Mouse (Mus musculus): ENCODE measurements at regions not wholly inside any gene's neighbourhood (a gene's known extent, or its start where the extent isn't known, plus 50 kb on each side); places are given as distances from the start of the nearest gene placed in this dataset.
"Not testable (repeated sequence)": the region's sequence is repeated elsewhere in the genome, so short reads cannot be mapped to it uniquely, and the experiment has no call there.

- Histone ChIP-seq H3K27ac (ENCODE audit: insufficient read depth, low read length) (no peak overlapping the region), H3K4me1 (ENCODE audit: control insufficient read depth, insufficient read depth, low read length) (peaks cover 2% of the 10 kb centered on the region; the same call in 1 of the 2 replicates), H3K27me3 (ENCODE audit: control insufficient read depth, insufficient read depth, low read length) (no peaks in the 10 kb centered on the region), H3K4me3 (replicated peaks; ENCODE audit: insufficient read depth, low read depth, low read length) (no peak overlapping the region)
- DNase-seq = peak; percentile 5 to 17
- 9% methylated on average over 3 of the region's 3 CpGs for WGBS
- no peak for TF ChIP-seq CTCF (IDR thresholded peaks at IDR 0.05; ENCODE audit: borderline replicate concordance, insufficient read depth, low read depth, low read length)
- no peak for TF ChIP-seq POLR2A (IDR thresholded peaks at IDR 0.05; ENCODE audit: borderline replicate concordance, insufficient read depth, low read length)
Measured at GRCm38 (mm10) chr12:61989471-61989870, 466.5 kb downstream of the Lrfn5 start.

GRCm38 (mm10) chr12:61993858-61994257 is 470.9 kb downstream of the Lrfn5 start:
- not testable (repeated sequence) for H3K4me3 ChIP-seq (replicated peaks; ENCODE audit: insufficient read depth, low read depth, low read length); H3K4me1 ChIP-seq (ENCODE audit: control insufficient read depth, insufficient read depth, low read length); H3K27ac ChIP-seq (ENCODE audit: insufficient read depth, low read length); H3K27me3 ChIP-seq (ENCODE audit: control insufficient read depth, insufficient read depth, low read length); DNase-seq
- WGBS = 72% methylated on average over 3 of the region's 3 CpGs

- 96% methylated on average over 9 of the region's 9 CpGs for WGBS
- H3K4me3 ChIP-seq (replicated peaks; ENCODE audit: insufficient read depth, low read depth, low read length) = no peak overlapping the region
- DNase-seq = no peak
- TF ChIP-seq POLR2A (IDR thresholded peaks at IDR 0.05; ENCODE audit: borderline replicate concordance, insufficient read depth, low read length) (no peak), CTCF (IDR thresholded peaks at IDR 0.05; ENCODE audit: borderline replicate concordance, insufficient read depth, low read depth, low read length) (no peak)
- no peaks in the 10 kb centered on the region for H3K27me3 ChIP-seq (ENCODE audit: control insufficient read depth, insufficient read depth, low read length)
- no peak overlapping the region for H3K27ac ChIP-seq (ENCODE audit: insufficient read depth, low read length)
- H3K4me1 ChIP-seq (ENCODE audit: control insufficient read depth, insufficient read depth, low read length) = peaks cover 2% of the 10 kb centered on the region; the same call in 1 of the 2 replicates
Measured at GRCm38 (mm10) chr12:61994294-61994693, 471.3 kb downstream of the Lrfn5 start.

GRCm38 (mm10) chr12:62013351-62013750 is 490.4 kb downstream of the Lrfn5 start:
- Histone ChIP-seq H3K4me3 (replicated peaks; ENCODE audit: insufficient read depth, low read depth, low read length) (no peak overlapping the region), H3K27ac (ENCODE audit: insufficient read depth, low read length) (no peak overlapping the region), H3K27me3 (ENCODE audit: control insufficient read depth, insufficient read depth, low read length) (no peaks in the 10 kb centered on the region), H3K4me1 (ENCODE audit: control insufficient read depth, insufficient read depth, low read length) (no peaks in the 10 kb centered on the region)
- no peak for TF ChIP-seq CTCF (IDR thresholded peaks at IDR 0.05; ENCODE audit: borderline replicate concordance, insufficient read depth, low read depth, low read length)
- TF ChIP-seq POLR2A (IDR thresholded peaks at IDR 0.05; ENCODE audit: borderline replicate concordance, insufficient read depth, low read length) = no peak
- 49% methylated on average over 1 of the region's 1 CpGs for WGBS
- no peak for DNase-seq

- not testable (repeated sequence) for H3K4me3 ChIP-seq (replicated peaks; ENCODE audit: insufficient read depth, low read depth, low read length); H3K27ac ChIP-seq (ENCODE audit: insufficient read depth, low read length); H3K27me3 ChIP-seq (ENCODE audit: control insufficient read depth, insufficient read depth, low read length); H3K4me1 ChIP-seq (ENCODE audit: control insufficient read depth, insufficient read depth, low read length); DNase-seq
- WGBS = 88% methylated on average over 12 of the region's 12 CpGs
Measured at GRCm38 (mm10) chr12:62017676-62018075, 494.7 kb downstream of the Lrfn5 start.
